Mouse (Mus musculus): ENCODE data around the gene Arhgap18. TPM values are rescaled to one million over a fixed set of nuclear protein-coding genes. Genes with fewer than 3 reads are reported as not detected.

The Arhgap18 gene
- total RNA-seq, 1 experiment = 3.1 TPM

DNA sequence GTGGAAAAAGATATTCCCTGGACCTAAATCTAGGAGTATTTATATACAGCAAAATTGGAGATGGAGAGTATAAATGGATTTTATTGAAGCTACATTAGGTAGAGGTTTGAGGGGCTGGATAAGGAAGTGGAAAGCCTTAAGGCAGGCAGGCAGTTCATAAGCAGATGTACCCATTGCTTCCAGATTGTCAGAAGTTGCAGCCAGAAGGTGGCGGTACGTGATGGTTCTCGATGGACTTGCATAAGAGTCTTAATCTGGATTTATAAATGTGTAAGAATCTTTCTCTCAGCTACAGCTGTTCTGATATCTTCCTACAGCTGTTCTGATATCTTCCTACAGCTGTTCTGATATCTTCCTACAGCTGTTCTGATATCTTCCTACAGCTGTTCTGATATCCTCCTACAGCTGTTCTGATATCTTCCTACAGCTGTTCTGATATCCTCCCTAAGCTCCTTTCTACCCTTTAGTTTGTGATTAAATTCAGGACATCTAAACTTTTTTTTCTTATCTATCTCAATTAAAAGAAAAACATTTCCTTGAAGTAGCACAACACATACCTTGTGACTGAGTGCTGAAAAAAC lies 79.5 kb downstream of the Arhgap18 start:
- Histone ChIP-seq H3K4me3 (ENCODE audit: insufficient read depth in 1 of 2, low read depth in 1 of 2, low read length in 2 of 2, poor library complexity in 1 of 2, severe bottlenecking in 1 of 2) (no peak overlapping the region), H3K4me1 (ENCODE audit: control insufficient read depth in 2 of 2, insufficient read depth in 2 of 2, low read length in 2 of 2, poor library complexity in 1 of 2) (no peaks in the 10 kb centered on the region), H3K9ac (ENCODE audit: insufficient read depth, low read depth, low read length, poor library complexity, severe bottlenecking) (no peak overlapping the region), H3K9me3 (ENCODE audit: control insufficient read depth, insufficient read depth, low read depth, low read length) (no peaks in the 10 kb centered on the region), H3K36me3 (ENCODE audit: control insufficient read depth, insufficient read depth, low read length, poor library complexity, severe bottlenecking) (no peaks in the 10 kb centered on the region), H3K27ac (ENCODE audit: insufficient read depth, low read depth, low read length, poor library complexity, severe bottlenecking) (no peak overlapping the region)
- DNase-seq (ENCODE audit: low read depth, low spot score) = no peak
- TF ChIP-seq HCFC1 (IDR thresholded peaks at IDR 0.05; ENCODE audit: borderline replicate concordance, insufficient read depth, low read length) = no peak
- no peak for TF ChIP-seq ZNF384 (IDR thresholded peaks at IDR 0.05; ENCODE audit: low read depth, low read length)
- no peak for TF ChIP-seq ZC3H11A (IDR thresholded peaks at IDR 0.05; ENCODE audit: borderline replicate concordance, low read depth, low read length)
- no peak for TF ChIP-seq CHD2 (IDR thresholded peaks at IDR 0.05; ENCODE audit: low read depth, low read length)
- no peak for TF ChIP-seq MAFK (IDR thresholded peaks at IDR 0.05; ENCODE audit: insufficient read depth, low read depth, low read length)
- in situ Hi-C loops (cut with MboI; ENCODE audit: low sequenced_read_pairs in 2 of 2, unreplicated experiment in 2 of 2) = no loop called here

DNA sequence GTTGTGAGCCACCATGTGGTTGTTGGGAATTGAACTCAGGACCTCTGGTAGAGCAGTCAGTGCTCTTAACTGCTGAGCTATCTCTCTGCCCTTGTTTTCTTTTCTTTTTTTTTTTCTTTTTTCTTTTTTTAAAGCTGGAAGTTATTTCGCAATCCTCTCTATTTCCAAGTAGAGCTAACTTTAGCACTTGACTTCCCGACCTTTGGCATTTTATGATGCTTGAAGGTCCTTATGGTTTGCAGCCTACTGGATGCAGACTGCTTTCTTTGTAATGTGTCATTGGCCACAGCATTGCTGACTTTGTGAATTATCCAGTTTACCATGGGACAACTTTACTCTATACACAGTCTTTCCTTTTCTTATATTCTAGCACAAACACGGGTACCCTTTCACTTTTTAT lies 80.2 kb downstream of the Arhgap18 start:
- no peak for TF ChIP-seq CHD2 (IDR thresholded peaks at IDR 0.05; ENCODE audit: low read depth, low read length)
- no peak for TF ChIP-seq ZNF384 (IDR thresholded peaks at IDR 0.05; ENCODE audit: low read depth, low read length)
- TF ChIP-seq ZC3H11A (IDR thresholded peaks at IDR 0.05; ENCODE audit: borderline replicate concordance, low read depth, low read length) = no peak
- no peak for TF ChIP-seq HCFC1 (IDR thresholded peaks at IDR 0.05; ENCODE audit: borderline replicate concordance, insufficient read depth, low read length)
- TF ChIP-seq MAFK (IDR thresholded peaks at IDR 0.05; ENCODE audit: insufficient read depth, low read depth, low read length) = no peak

DNA sequence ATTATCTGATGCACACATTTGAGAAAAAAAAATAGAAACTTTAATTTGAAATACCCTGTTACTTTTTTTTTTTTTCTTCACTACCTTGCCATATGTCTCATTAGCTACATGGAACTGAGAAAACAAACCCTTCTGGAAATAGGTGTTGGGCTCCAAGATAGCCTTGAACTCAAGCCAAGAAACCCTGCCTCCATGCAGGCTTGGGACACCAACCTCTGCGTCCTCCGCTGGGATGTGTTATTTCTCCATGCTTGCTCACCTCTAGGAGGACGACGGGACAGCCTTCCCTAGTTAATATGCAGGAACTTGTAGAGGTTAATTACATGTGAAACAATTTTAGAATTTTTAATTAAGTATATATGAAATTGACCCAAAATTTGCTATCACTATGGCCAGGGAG lies 96.1 kb downstream of the Arhgap18 start:
- Histone ChIP-seq H3K27ac (ENCODE audit: insufficient read depth, low read depth, low read length, poor library complexity, severe bottlenecking) (no peak overlapping the region), H3K4me1 (ENCODE audit: control insufficient read depth in 2 of 2, insufficient read depth in 2 of 2, low read length in 2 of 2, poor library complexity in 1 of 2) (no peaks in the 10 kb centered on the region), H3K36me3 (ENCODE audit: control insufficient read depth, insufficient read depth, low read length, poor library complexity, severe bottlenecking) (no peaks in the 10 kb centered on the region), H3K9me3 (ENCODE audit: control insufficient read depth, insufficient read depth, low read depth, low read length) (no peaks in the 10 kb centered on the region), H3K9ac (ENCODE audit: insufficient read depth, low read depth, low read length, poor library complexity, severe bottlenecking) (no peak overlapping the region), H3K4me3 (ENCODE audit: insufficient read depth in 1 of 2, low read depth in 1 of 2, low read length in 2 of 2, poor library complexity in 1 of 2, severe bottlenecking in 1 of 2) (no peak overlapping the region)
- TF ChIP-seq ZNF384 (IDR thresholded peaks at IDR 0.05; ENCODE audit: low read depth, low read length) (no peak), MAFK (IDR thresholded peaks at IDR 0.05; ENCODE audit: insufficient read depth, low read depth, low read length) (no peak), ZC3H11A (IDR thresholded peaks at IDR 0.05; ENCODE audit: borderline replicate concordance, low read depth, low read length) (no peak), HCFC1 (IDR thresholded peaks at IDR 0.05; ENCODE audit: borderline replicate concordance, insufficient read depth, low read length) (no peak), CHD2 (IDR thresholded peaks at IDR 0.05; ENCODE audit: low read depth, low read length) (no peak)
- DNase-seq (ENCODE audit: low read depth, low spot score) = no peak
- in situ Hi-C loops (cut with MboI; ENCODE audit: low sequenced_read_pairs in 2 of 2, unreplicated experiment in 2 of 2) = no loop called here

More for the DNA sequence above, 80.2 kb downstream of the Arhgap18 start:
- H3K9ac ChIP-seq (ENCODE audit: insufficient read depth, low read depth, low read length, poor library complexity, severe bottlenecking) = no peak overlapping the region
- H3K4me1 ChIP-seq (ENCODE audit: control insufficient read depth in 2 of 2, insufficient read depth in 2 of 2, low read length in 2 of 2, poor library complexity in 1 of 2) = no peaks in the 10 kb centered on the region
- no peaks in the 10 kb centered on the region for H3K9me3 ChIP-seq (ENCODE audit: control insufficient read depth, insufficient read depth, low read depth, low read length)
- no peaks in the 10 kb centered on the region for H3K36me3 ChIP-seq (ENCODE audit: control insufficient read depth, insufficient read depth, low read length, poor library complexity, severe bottlenecking)
- no peak overlapping the region for H3K27ac ChIP-seq (ENCODE audit: insufficient read depth, low read depth, low read length, poor library complexity, severe bottlenecking)
- no peak for DNase-seq (ENCODE audit: low read depth, low spot score)
- H3K4me3 ChIP-seq (ENCODE audit: insufficient read depth in 1 of 2, low read depth in 1 of 2, low read length in 2 of 2, poor library complexity in 1 of 2, severe bottlenecking in 1 of 2) = no peak overlapping the region
- in situ Hi-C loops (cut with MboI; ENCODE audit: low sequenced_read_pairs in 2 of 2, unreplicated experiment in 2 of 2) = no loop called here

- Histone ChIP-seq H3K4me3 (ENCODE audit: insufficient read depth in 1 of 2, low read depth in 1 of 2, low read length in 2 of 2, poor library complexity in 1 of 2, severe bottlenecking in 1 of 2) (no peak overlapping the region), H3K36me3 (ENCODE audit: control insufficient read depth, insufficient read depth, low read length, poor library complexity, severe bottlenecking) (no peaks in the 10 kb centered on the region), H3K9me3 (ENCODE audit: control insufficient read depth, insufficient read depth, low read depth, low read length) (no peaks in the 10 kb centered on the region), H3K27ac (ENCODE audit: insufficient read depth, low read depth, low read length, poor library complexity, severe bottlenecking) (no peak overlapping the region), H3K4me1 (ENCODE audit: control insufficient read depth in 2 of 2, insufficient read depth in 2 of 2, low read length in 2 of 2, poor library complexity in 1 of 2) (no peaks in the 10 kb centered on the region), H3K9ac (ENCODE audit: insufficient read depth, low read depth, low read length, poor library complexity, severe bottlenecking) (no peak overlapping the region)
- no peak for DNase-seq (ENCODE audit: low read depth, low spot score)
- TF ChIP-seq ZC3H11A (IDR thresholded peaks at IDR 0.05; ENCODE audit: borderline replicate concordance, low read depth, low read length) (no peak), HCFC1 (IDR thresholded peaks at IDR 0.05; ENCODE audit: borderline replicate concordance, insufficient read depth, low read length) (no peak), MAFK (IDR thresholded peaks at IDR 0.05; ENCODE audit: insufficient read depth, low read depth, low read length) (no peak), ZNF384 (IDR thresholded peaks at IDR 0.05; ENCODE audit: low read depth, low read length) (no peak), CHD2 (IDR thresholded peaks at IDR 0.05; ENCODE audit: low read depth, low read length) (no peak)
- in situ Hi-C loops (cut with MboI; ENCODE audit: low sequenced_read_pairs in 2 of 2, unreplicated experiment in 2 of 2) = no loop called here
These were observed 96.6 kb downstream of the Arhgap18 start for GRCm38 (mm10) chr10:26849854-26850253.

All from ES-E14 (cell line).